Comparison of ENCODE assay signal across 30 mouse cellular contexts in genomic region chr12:89504026-89504425, GRCm38 (mm10).
A peak's percentile ranks its signal among the peaks of the same experiment; 100 is the strongest.
DNase-seq lines count a peak whose midpoint lies in the region; ATAC-seq and TF ChIP-seq lines count a peak whose summit lies in the region.
"Had no signal": no experiment of that assay in that cellular context is flagged by ENCODE, and none has a peak within 500 bp of the region (broad histone marks: within the 10 kb centered on the region; RNA-seq: fewer than 3 reads in every experiment).

No protein-coding gene starts in this region.

- ATAC-seq in neural tube, embryonic 11.5 days (ENCODE audit: insufficient read depth, low FRiP score, low TSS enrichment), result no peak
- no peak for ATAC-seq in neural tube, embryonic 15.5 days (ENCODE audit: low FRiP score)
- peak; percentile 77 for ATAC-seq in hindbrain, embryonic 16.5 days
- ATAC-seq: activated CD4-positive, CD25-positive, alpha-beta regulatory T cell, adult 4 months; intestine, embryonic 15.5 days had no signal

- DNase-seq in cerebellum, adult 2 months, result peak; percentile 25 to 38
- no peak for DNase-seq in cerebellum, adult 18-20 months
- peak; percentile 23 for DNase-seq in left cerebral cortex, postnatal 4 days
- no peak for DNase-seq in left cerebral cortex, postnatal 25 days (ENCODE audit: low spot score in 2 of 2)
- peak; percentile 20 for DNase-seq in neural tube, embryonic 11.5 days (ENCODE audit: low spot score)
- no peak for DNase-seq in spleen, postnatal 10 days (ENCODE audit: low spot score in 2 of 2)
- DNase-seq: adrenal gland, adult 2 months; adrenal gland, postnatal 36 days; gastrocnemius, adult 2 months; gastrocnemius, postnatal 36 days; heart, adult 2 months; kidney, adult 8-10 months; kidney, postnatal 10 days; layer of hippocampus, postnatal 36 days; lung, embryonic 14.5 days; lung, postnatal 14 days; right cerebral cortex, adult 18-20 months; spleen, adult 18-20 months; thymus, adult 18-20 months; thymus, postnatal 25 days had no signal

- H3K4me3 ChIP-seq in cerebellum, adult 2 months (replicated peaks; ENCODE audit: insufficient read depth, low read depth, low read length), result no peak overlapping the region
- H3K4me3 ChIP-seq in neural tube, embryonic 11.5 days (ENCODE audit: low read depth, low read length), result no peak overlapping the region
- H3K4me3 ChIP-seq in neural tube, embryonic 15.5 days (replicated peaks), result no peak overlapping the region
- no peak overlapping the region for H3K4me3 ChIP-seq in hindbrain, embryonic 16.5 days (ENCODE audit: low read length)
- H3K4me3 ChIP-seq: embryonic facial prominence, embryonic 12.5 days; gastrocnemius, adult 2 months; heart, adult 2 months; heart, embryonic 12.5 days; intestine, embryonic 15.5 days; limb, embryonic 12.5 days; liver, embryonic 15.5 days had no signal

- H3K27me3 ChIP-seq in cerebellum, adult 2 months (ENCODE audit: control insufficient read depth, insufficient read depth, low read length), result no peaks in the 10 kb centered on the region
- no peaks in the 10 kb centered on the region for H3K27me3 ChIP-seq in neural tube, embryonic 11.5 days (ENCODE audit: control insufficient read depth, insufficient read depth, low read length)
- H3K27me3 ChIP-seq in neural tube, embryonic 15.5 days (replicated peaks), result no peaks in the 10 kb centered on the region
- no peaks in the 10 kb centered on the region for H3K27me3 ChIP-seq in hindbrain, embryonic 16.5 days (replicated peaks; ENCODE audit: control insufficient read depth, insufficient read depth, low read length)
- H3K27me3 ChIP-seq: CH12.LX; embryonic facial prominence, embryonic 12.5 days; heart, embryonic 12.5 days; intestine, embryonic 15.5 days; limb, embryonic 12.5 days; liver, embryonic 15.5 days had no signal

- intact Hi-C loops in left cerebral cortex, postnatal 4 days (cut with DNase I), result loop anchor here (10.0 kb wide), 1 partner anchor 1821 kb away; no protein-coding TSS in a partner anchor
- intact Hi-C loops in left cerebral cortex, postnatal 25 days (cut with DNase I), result loop anchor here (10.0 kb wide), 1 partner anchor 1821 kb away; no protein-coding TSS in a partner anchor

- H3K36me3 ChIP-seq in neural tube, embryonic 11.5 days (ENCODE audit: control insufficient read depth, insufficient read depth, low read length), result no peaks in the 10 kb centered on the region
- no peaks in the 10 kb centered on the region for H3K36me3 ChIP-seq in neural tube, embryonic 15.5 days
- H3K36me3 ChIP-seq in hindbrain, embryonic 16.5 days (ENCODE audit: control insufficient read depth, insufficient read depth, low read length), result no peaks in the 10 kb centered on the region
- H3K36me3 ChIP-seq: embryonic facial prominence, embryonic 12.5 days; heart, embryonic 12.5 days; intestine, embryonic 15.5 days; limb, embryonic 12.5 days; liver, embryonic 15.5 days had no signal

- H3K27ac ChIP-seq in cerebellum, adult 2 months (ENCODE audit: insufficient read depth, low read length), result no peak overlapping the region
- no peak overlapping the region for H3K27ac ChIP-seq in neural tube, embryonic 11.5 days (ENCODE audit: low read depth, low read length)
- no peak overlapping the region for H3K27ac ChIP-seq in neural tube, embryonic 15.5 days (replicated peaks)
- H3K27ac ChIP-seq in hindbrain, embryonic 16.5 days (ENCODE audit: low read depth, low read length), result no peak overlapping the region
- H3K27ac ChIP-seq: embryonic facial prominence, embryonic 12.5 days; gastrocnemius, adult 2 months; heart, adult 2 months; intestine, embryonic 15.5 days; limb, embryonic 12.5 days; liver, embryonic 15.5 days; stomach, postnatal 0 days had no signal

- no peak for TF ChIP-seq POLR2A in cerebellum, adult 2 months (IDR thresholded peaks at IDR 0.05; ENCODE audit: borderline replicate concordance, insufficient read depth, low read length)

- no peaks in the 10 kb centered on the region for H3K9me3 ChIP-seq in neural tube, embryonic 11.5 days (ENCODE audit: control insufficient read depth, low read length)
- no peaks in the 10 kb centered on the region for H3K9me3 ChIP-seq in neural tube, embryonic 15.5 days (replicated peaks)
- no peaks in the 10 kb centered on the region for H3K9me3 ChIP-seq in hindbrain, embryonic 16.5 days (ENCODE audit: control insufficient read depth, low read length)
- H3K9me3 ChIP-seq: embryonic facial prominence, embryonic 12.5 days; heart, embryonic 12.5 days; intestine, embryonic 15.5 days; limb, embryonic 12.5 days; liver, embryonic 15.5 days had no signal

- H3K4me1 ChIP-seq in cerebellum, adult 2 months (ENCODE audit: control insufficient read depth, insufficient read depth, low read length), result no peaks in the 10 kb centered on the region; the same call in none of the 2 replicates
- no peaks in the 10 kb centered on the region for H3K4me1 ChIP-seq in neural tube, embryonic 11.5 days (ENCODE audit: control insufficient read depth, insufficient read depth, low read length)
- peaks cover 3% of the 10 kb centered on the region; the same call in 1 of the 2 replicates for H3K4me1 ChIP-seq in neural tube, embryonic 15.5 days
- H3K4me1 ChIP-seq in hindbrain, embryonic 16.5 days (ENCODE audit: control insufficient read depth, insufficient read depth, low read depth, low read length), result no peaks in the 10 kb centered on the region
- H3K4me1 ChIP-seq: embryonic facial prominence, embryonic 12.5 days; heart, embryonic 12.5 days; intestine, embryonic 15.5 days; limb, embryonic 12.5 days; liver, embryonic 15.5 days had no signal

- WGBS in cerebellum, adult 2 months, result 10% methylated on average over 3 of the region's 3 CpGs
- 58% methylated on average over 3 of the region's 3 CpGs for WGBS in neural tube, embryonic 11.5 days
- 34% methylated on average over 3 of the region's 3 CpGs for whole genome bisulfite sequencing in neural tube, embryonic 15.5 days
- WGBS in hindbrain, embryonic 16.5 days, result 33% methylated on average over 3 of the region's 3 CpGs

- no peak for TF ChIP-seq CTCF in cerebellum, adult 2 months (IDR thresholded peaks at IDR 0.05; ENCODE audit: borderline replicate concordance, insufficient read depth, low read depth, low read length)

- H3K4me2 ChIP-seq in neural tube, embryonic 11.5 days (ENCODE audit: low read depth), result no peak overlapping the region
- H3K4me2 ChIP-seq in neural tube, embryonic 15.5 days, result no peak overlapping the region
- H3K4me2 ChIP-seq in hindbrain, embryonic 16.5 days (ENCODE audit: low read length), result no peak overlapping the region
- H3K4me2 ChIP-seq: embryonic facial prominence, embryonic 12.5 days; heart, embryonic 12.5 days; intestine, embryonic 15.5 days; limb, embryonic 12.5 days; liver, embryonic 15.5 days; lung, embryonic 14.5 days had no signal

- no peak overlapping the region for H3K9ac ChIP-seq in neural tube, embryonic 11.5 days (ENCODE audit: low read length)
- H3K9ac ChIP-seq in neural tube, embryonic 15.5 days (replicated peaks), result no peak overlapping the region
- H3K9ac ChIP-seq in hindbrain, embryonic 16.5 days (ENCODE audit: low read depth, low read length), result no peak overlapping the region
- H3K9ac ChIP-seq: embryonic facial prominence, embryonic 12.5 days; heart, embryonic 12.5 days; intestine, embryonic 15.5 days; limb, embryonic 12.5 days; liver, embryonic 15.5 days; lung, embryonic 14.5 days had no signal

Comparison
In these comparisons a context has a peak if more than half of its experiments do, and no peak if none do; other contexts are left out.
1. DNase-seq: peak in cerebellum, adult 2 months (2 of 2), left cerebral cortex, postnatal 4 days (single experiment) and neural tube, embryonic 11.5 days (single experiment); none in cerebellum, adult 18-20 months (0 of 2), left cerebral cortex, postnatal 25 days (0 of 2) and spleen, postnatal 10 days (0 of 2).